Mouse (Mus musculus) bone marrow, adult 2 months (tissue): ENCODE results near the gene Oaf.

Experiments used
- CTCF ChIP-seq: fragments of 200-500 bp; IDR thresholded peaks from 2 replicates; pipeline ENCODE4 v1.5.1; 2011; ENCODE audit warnings: low read length, control low read depth; ENCODE audit not compliant: control insufficient read depth, insufficient read depth
- POLR2A ChIP-seq: fragments of 200-500 bp; IDR thresholded peaks from 2 replicates; pipeline ENCODE4 v1.6.1; 2011; ENCODE audit warnings: low read depth, mild to moderate bottlenecking, control low read depth, low read length, borderline replicate concordance; ENCODE audit not compliant: control insufficient read depth

GRCm38 (mm10) chr9:43273735-43274134, 34.0 kb upstream of the Oaf start:
- no peak for TF ChIP-seq CTCF
- no peak for TF ChIP-seq POLR2A
